Mouse (Mus musculus) retina, embryonic 14.5 days (tissue): ENCODE data around the gene Mgat4e.

Experiments
- DNase-seq: peaks from one replicate; pipeline ENCODE4 v3.0.0-alpha.2; 2015; ENCODE audit warnings: low spot score

Mgat4e gene

DNA sequence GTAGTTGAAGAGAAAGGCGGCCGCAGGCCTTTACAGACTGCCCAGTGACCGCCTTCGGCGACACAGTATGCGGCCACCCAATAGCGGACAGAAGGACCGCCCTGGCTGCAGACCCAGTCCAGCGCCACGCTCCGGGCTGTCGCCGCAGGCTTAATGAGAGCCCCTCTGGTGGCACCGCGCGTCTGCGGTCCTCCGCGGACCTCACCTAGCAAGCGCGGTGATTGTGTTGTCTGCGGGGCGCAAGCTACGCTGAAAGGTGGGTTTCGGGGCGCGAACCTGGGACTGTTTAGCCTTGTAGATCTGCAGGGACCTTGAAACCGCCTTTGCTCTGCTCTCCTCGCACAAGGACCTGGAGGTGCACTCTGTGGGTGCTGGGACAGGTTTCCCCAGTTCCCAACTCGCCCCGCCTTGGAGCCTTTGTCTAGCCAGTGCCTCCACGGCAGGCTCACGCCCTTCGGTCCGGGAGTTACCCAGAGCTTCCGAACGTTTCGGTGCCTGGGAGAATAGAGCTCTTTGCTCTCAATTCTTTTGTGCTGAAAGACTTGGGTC lies 36.1 kb downstream of the Mgat4e start:
- peak; percentile 58 for DNase-seq

DNA sequence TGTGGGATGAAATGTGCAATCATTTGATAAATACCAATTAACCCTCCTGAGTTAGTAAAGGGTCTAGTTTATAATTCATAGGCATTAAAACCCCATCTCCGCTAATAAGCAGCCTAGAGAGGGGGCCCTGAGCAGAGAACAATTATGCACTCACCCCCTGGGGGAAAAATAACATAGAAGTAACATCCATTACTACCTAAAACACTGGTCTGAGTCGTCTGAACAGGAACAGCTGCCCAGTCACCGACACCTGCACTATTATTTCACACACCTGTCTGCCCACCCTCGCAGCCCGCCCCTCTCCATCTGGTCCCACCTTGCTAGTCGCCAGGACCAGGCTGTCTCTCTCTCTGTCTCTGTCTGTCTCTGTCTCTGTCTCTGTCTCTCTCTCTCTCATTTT lies 36.9 kb downstream of the Mgat4e start:
- DNase-seq: no peak

DNA sequence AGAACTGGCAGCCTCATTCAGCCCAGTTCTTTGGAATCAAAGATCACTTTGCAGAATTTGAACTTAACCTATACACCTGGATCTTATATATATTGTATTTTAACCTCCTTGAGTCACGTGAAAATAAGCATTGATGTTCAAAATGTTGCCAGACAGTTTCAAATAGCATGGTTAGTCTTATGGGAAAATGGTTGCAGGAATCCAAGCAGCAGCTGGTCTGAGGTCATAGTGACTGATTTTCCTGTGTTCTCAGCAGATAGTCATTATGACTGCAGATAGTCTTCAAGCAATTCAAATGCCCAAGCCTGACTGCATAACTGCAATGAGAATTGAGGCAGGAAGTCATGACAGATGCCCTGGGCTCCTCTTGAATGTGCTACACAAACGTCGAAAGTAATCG lies 37.3 kb downstream of the Mgat4e start:
- DNase-seq: peak; percentile 41

GRCm38 (mm10) chr1:134510018-134510417 lies 39.5 kb downstream of the Mgat4e start:
- DNase-seq: no peak

DNA sequence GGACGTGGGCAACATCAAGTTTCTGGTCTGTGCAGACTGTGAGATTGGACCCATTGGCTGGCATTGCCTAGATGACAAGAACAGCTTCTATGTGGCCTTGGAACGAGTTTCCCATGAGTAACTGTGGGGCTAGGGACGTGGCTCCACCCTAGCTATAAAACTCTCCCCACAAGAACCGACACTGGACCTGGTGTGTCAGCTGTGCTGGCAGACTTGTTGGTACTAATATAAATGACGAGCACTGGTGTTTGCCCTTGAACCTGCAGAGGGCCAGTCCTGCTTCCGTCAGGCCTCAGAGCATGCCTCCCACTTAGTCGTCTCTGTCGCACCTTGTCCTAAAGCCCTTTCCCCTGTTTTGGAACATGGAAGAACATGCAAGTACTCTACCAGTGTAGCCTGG lies 43.3 kb downstream of the Mgat4e start:
- DNase-seq: no peak

- DNase-seq: no peak
Measured at GRCm38 (mm10) chr1:134500916-134501315, 48.6 kb downstream of the Mgat4e start.

- no peak for DNase-seq
Measured at GRCm38 (mm10) chr1:134495991-134496390, 53.5 kb downstream of the Mgat4e start.

GRCm38 (mm10) chr1:134495216-134495539 lies 54.3 kb downstream of the Mgat4e start:
- no peak for DNase-seq

DNA sequence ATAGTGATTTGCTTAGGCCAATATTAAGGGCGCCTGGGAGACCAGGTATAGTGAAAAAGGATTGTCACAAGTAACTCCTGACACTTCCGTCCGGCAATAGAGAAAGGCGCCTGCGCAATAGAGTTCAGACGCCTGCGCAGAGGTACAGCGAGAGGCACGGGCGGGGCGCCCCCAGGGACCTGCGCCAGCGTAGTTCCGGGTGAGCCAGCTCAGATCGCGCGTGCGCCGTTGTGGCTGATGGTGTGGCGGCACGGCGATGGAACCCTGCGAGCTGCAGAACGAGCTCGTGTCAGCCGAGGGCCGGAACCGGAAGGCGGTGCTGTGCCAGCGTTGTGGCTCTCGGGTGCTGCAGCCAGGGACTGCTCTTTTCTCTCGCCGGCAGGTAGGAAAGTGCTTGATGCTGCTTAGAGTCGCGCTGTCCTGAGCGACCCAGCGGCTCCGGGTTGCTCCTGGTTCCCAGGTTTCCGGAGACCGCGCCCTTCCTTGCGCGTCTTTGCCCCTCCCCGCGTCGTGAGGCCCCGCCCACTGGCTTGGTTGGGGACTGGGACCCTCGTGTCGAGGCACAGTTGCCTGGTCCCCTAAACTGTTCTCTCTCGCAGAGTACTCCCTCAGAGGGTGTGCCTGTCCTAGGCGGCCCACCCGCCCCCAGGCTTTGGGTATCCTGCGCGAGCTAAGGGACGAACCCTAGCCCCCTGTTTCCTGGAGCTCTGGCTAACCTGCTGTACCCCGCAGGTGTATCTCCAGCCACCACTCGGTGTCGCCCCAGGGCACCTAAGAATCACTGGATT lies 54.9 kb downstream of the Mgat4e start, which contains the start of gene Rabif:
Gene Rabif (plus strand): TSS at position 221 of the 788 bp plus-strand sequence.
- peak; percentile 99 for DNase-seq

DNA sequence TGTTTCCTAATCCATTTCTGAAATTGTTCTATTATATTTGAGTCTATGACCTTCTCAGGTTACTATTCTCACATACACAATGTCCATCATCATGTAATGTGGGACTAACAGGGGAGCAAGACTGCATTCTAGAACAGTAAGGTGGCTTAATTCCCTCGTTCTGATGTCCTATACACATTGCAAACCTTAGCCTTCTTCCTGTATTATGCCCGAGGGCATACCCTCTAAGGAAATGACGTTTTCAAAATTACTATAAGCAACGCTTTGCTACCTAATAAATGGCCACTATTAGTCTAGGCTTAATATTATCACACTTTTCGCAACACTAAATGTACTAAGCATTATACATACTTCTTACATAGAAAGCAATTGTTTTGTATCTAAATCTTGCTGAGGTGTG lies 55.5 kb downstream of the Mgat4e start:
- no peak for DNase-seq

GRCm38 (mm10) chr1:134493496-134493895 lies 56.0 kb downstream of the Mgat4e start:
- no peak for DNase-seq

- DNase-seq: no peak
Measured at GRCm38 (mm10) chr1:134492276-134492675, 57.2 kb downstream of the Mgat4e start.
